Mouse (Mus musculus) heart, postnatal 0 days (tissue): ENCODE measurements around the gene Zmiz1.

Experiments used
- CTCF ChIP-seq: IDR thresholded peaks from 2 replicates; pipeline ENCODE4 v1.5.1; 2016; ENCODE audit warnings: antibody characterized with exemption, control low read depth, low read depth
- EP300 ChIP-seq: IDR thresholded peaks from 2 replicates; pipeline ENCODE4 v1.6.1; 2016; ENCODE audit warnings: antibody characterized with exemption, low read depth

- TF ChIP-seq CTCF: no peak
- TF ChIP-seq EP300: no peak
These were observed 105.6 kb downstream of the Zmiz1 start for GRCm38 (mm10) chr14:25564577-25564976.
